Mouse (Mus musculus) limb, embryonic 13.5 days (tissue): ENCODE results near the gene Serpinb11. TPM values are rescaled to one million over a fixed set of nuclear protein-coding genes. Genes with fewer than 3 reads are reported as not detected.

Experiments
- ATAC-seq: fragments of 200-750 bp; cut with Nextera tagmentation; 2 replicates; pipeline ENCODE4 v1.8.0; 2017; ENCODE audit warnings: low read depth, moderate number of reproducible peaks, moderate TSS enrichment; ENCODE audit not compliant: low FRiP score
- H3K27ac ChIP-seq: fragments of 300-500 bp; sonication (generic); 2 replicates; pipeline ENCODE4 v1.5.1; 2015; ENCODE audit warnings: inconsistent platforms, mild to moderate bottlenecking, moderate library complexity
- H3K27me3 ChIP-seq: fragments of 300-500 bp; sonication (generic); 2 replicates; pipeline ENCODE4 v1.6.1; 2015; ENCODE audit warnings: mild to moderate bottlenecking, inconsistent platforms
- H3K36me3 ChIP-seq: fragments of 300-500 bp; sonication (generic); 2 replicates; pipeline ENCODE4 v1.6.1; 2015; ENCODE audit warnings: inconsistent platforms, mild to moderate bottlenecking, moderate library complexity
- H3K4me1 ChIP-seq: fragments of 300-500 bp; sonication (generic); 2 replicates; pipeline ENCODE4 v1.6.1; 2015; ENCODE audit warnings: inconsistent platforms
- H3K4me2 ChIP-seq: fragments of 300-500 bp; sonication (generic); replicated peaks from 2 replicates; pipeline ENCODE4 v1.6.1; 2015; ENCODE audit warnings: inconsistent platforms, mild to moderate bottlenecking, moderate library complexity
- H3K4me3 ChIP-seq: fragments of 300-500 bp; sonication (generic); 2 replicates; pipeline ENCODE4 v1.5.1; 2015; ENCODE audit warnings: moderate library complexity, mild to moderate bottlenecking, inconsistent platforms
- H3K9ac ChIP-seq: fragments of 300-500 bp; sonication (generic); 2 replicates; pipeline ENCODE4 v1.6.1; 2015; ENCODE audit warnings: mild to moderate bottlenecking, inconsistent platforms
- H3K9me3 ChIP-seq: fragments of 300-500 bp; sonication (generic); 2 replicates; pipeline ENCODE4 v1.6.1; 2016; ENCODE audit warnings: inconsistent platforms
- WGBS: fragments of 180-500 bp; shearing (Covaris S2); methylation state at CpG from one replicate; pipeline ENCODE4 v1.1.7; 2015; 5-methylcytosine and 5-hydroxymethylcytosine counted together
- polyA plus RNA-seq: library from polyadenylated mRNA; unstranded; fragments of >200 nt; fragmentation: Nextera tagmentation; extraction: Ambion mirVana; gene quantifications from 2 replicates; pipeline ENCODE4 v1.2.1, GENCODE M21; 2015

The Serpinb11 gene
- polyA plus RNA-seq, 1 experiment from 2014 or later = not detected

- Histone ChIP-seq H3K4me1 (no peaks in the 10 kb centered on the region), H3K4me3 (no peak overlapping the region), H3K36me3 (no peaks in the 10 kb centered on the region), H3K27ac (no peak overlapping the region), H3K4me2 (no peak overlapping the region), H3K27me3 (no peaks in the 10 kb centered on the region), H3K9me3 (no peaks in the 10 kb centered on the region), H3K9ac (no peak overlapping the region)
- WGBS = 65% methylated on average over 2 of the region's 2 CpGs
- no peak for ATAC-seq
Observed at GRCm38 (mm10) chr1:107389753-107390152, 28.8 kb downstream of the Serpinb11 start.

GRCm38 (mm10) chr1:107397481-107397880 lies 36.5 kb downstream of the Serpinb11 start:
- Histone ChIP-seq H3K27ac (no peak overlapping the region), H3K9me3 (no peaks in the 10 kb centered on the region), H3K36me3 (no peaks in the 10 kb centered on the region), H3K4me1 (no peaks in the 10 kb centered on the region), H3K4me3 (no peak overlapping the region), H3K9ac (no peak overlapping the region), H3K4me2 (no peak overlapping the region), H3K27me3 (no peaks in the 10 kb centered on the region)
- ATAC-seq = no peak
- WGBS = 72% methylated on average over 1 of the region's 1 CpGs

GRCm38 (mm10) chr1:107399355-107399754 lies 38.4 kb downstream of the Serpinb11 start, which contains the start of gene Serpinb7:
Gene Serpinb7 (plus strand): TSS chr1:107399655.
- 82% methylated on average over 3 of the region's 3 CpGs for WGBS
- H3K36me3 ChIP-seq = no peaks in the 10 kb centered on the region
- no peak within 1 kb of the TSS for H3K4me2 ChIP-seq
- H3K9ac ChIP-seq = no peak within 1 kb of the TSS
- no peak within 1 kb of the TSS for H3K27ac ChIP-seq
- ATAC-seq = no peak
- no peaks in the 10 kb centered on the region for H3K9me3 ChIP-seq
- no peaks in the 10 kb centered on the region for H3K27me3 ChIP-seq
- no peak within 1 kb of the TSS for H3K4me3 ChIP-seq
- no peaks in the 10 kb centered on the region for H3K4me1 ChIP-seq

DNA sequence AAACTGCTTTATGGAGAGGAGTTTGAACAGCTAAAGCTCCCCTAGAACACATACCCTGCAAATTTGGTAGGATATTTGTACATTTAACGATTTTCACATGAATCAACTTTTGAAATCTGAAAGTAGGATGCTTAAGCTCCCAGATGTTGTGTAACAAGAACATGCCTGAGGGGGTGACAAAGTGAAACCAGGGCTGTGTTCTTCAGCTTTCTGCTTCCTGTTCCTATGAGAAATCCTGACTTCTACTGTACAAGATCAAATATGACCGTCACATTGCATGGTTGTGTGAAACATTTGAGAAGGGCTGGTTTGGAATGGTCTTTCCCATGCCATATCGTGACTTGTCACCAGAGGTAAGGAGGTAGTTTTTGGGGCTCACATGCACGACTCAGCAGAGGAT lies 41.1 kb downstream of the Serpinb11 start:
- Histone ChIP-seq H3K4me2 (no peak overlapping the region), H3K36me3 (no peaks in the 10 kb centered on the region), H3K27me3 (no peaks in the 10 kb centered on the region), H3K9ac (no peak overlapping the region), H3K27ac (no peak overlapping the region), H3K9me3 (no peaks in the 10 kb centered on the region), H3K4me1 (no peaks in the 10 kb centered on the region), H3K4me3 (no peak overlapping the region)
- no peak for ATAC-seq
- 82% methylated on average over 4 of the region's 4 CpGs for WGBS

- H3K27ac ChIP-seq = no peak overlapping the region
- no peaks in the 10 kb centered on the region for H3K9me3 ChIP-seq
- no peaks in the 10 kb centered on the region for H3K27me3 ChIP-seq
- no peaks in the 10 kb centered on the region for H3K36me3 ChIP-seq
- no peak overlapping the region for H3K4me2 ChIP-seq
- no peaks in the 10 kb centered on the region for H3K4me1 ChIP-seq
- WGBS = 15% methylated on average over 1 of the region's 1 CpGs
- no peak for ATAC-seq
- no peak overlapping the region for H3K9ac ChIP-seq
- no peak overlapping the region for H3K4me3 ChIP-seq
Observed at GRCm38 (mm10) chr1:107414650-107415049, 53.7 kb downstream of the Serpinb11 start.

GRCm38 (mm10) chr1:107422487-107422886 lies 61.5 kb downstream of the Serpinb11 start:
- WGBS = 81% methylated on average over 4 of the region's 4 CpGs
- no peak overlapping the region for H3K4me2 ChIP-seq
- H3K36me3 ChIP-seq = no peaks in the 10 kb centered on the region
- no peaks in the 10 kb centered on the region for H3K27me3 ChIP-seq
- H3K27ac ChIP-seq = no peak overlapping the region
- no peaks in the 10 kb centered on the region for H3K9me3 ChIP-seq
- H3K4me1 ChIP-seq = no peaks in the 10 kb centered on the region
- no peak overlapping the region for H3K9ac ChIP-seq
- no peak for ATAC-seq
- H3K4me3 ChIP-seq = no peak overlapping the region

Other genes with a start within 250 kb of the Serpinb11 start
- 0.22 TPM in 1 of 2 replicates, not detected in the other for gene Serpinb3b, start 82.8 kb upstream of the Serpinb11 start, polyA plus RNA-seq
- 0.25 and 0.56 TPM in 2 replicates for gene Serpinb3c, start 82.8 kb upstream of the Serpinb11 start, polyA plus RNA-seq
- 1.9 and 2.3 TPM in 2 replicates for gene Serpinb7, start 38.5 kb downstream of the Serpinb11 start, polyA plus RNA-seq
- gene Serpinb2, start 150.2 kb downstream of the Serpinb11 start, polyA plus RNA-seq = 0.29 and 0.77 TPM in 2 replicates
- gene Serpinb8, start 228.8 kb downstream of the Serpinb11 start, polyA plus RNA-seq = 1.6 and 2.1 TPM in 2 replicates